9 mouse cellular contexts compared by ENCODE assay signal in the genomic region with DNA sequence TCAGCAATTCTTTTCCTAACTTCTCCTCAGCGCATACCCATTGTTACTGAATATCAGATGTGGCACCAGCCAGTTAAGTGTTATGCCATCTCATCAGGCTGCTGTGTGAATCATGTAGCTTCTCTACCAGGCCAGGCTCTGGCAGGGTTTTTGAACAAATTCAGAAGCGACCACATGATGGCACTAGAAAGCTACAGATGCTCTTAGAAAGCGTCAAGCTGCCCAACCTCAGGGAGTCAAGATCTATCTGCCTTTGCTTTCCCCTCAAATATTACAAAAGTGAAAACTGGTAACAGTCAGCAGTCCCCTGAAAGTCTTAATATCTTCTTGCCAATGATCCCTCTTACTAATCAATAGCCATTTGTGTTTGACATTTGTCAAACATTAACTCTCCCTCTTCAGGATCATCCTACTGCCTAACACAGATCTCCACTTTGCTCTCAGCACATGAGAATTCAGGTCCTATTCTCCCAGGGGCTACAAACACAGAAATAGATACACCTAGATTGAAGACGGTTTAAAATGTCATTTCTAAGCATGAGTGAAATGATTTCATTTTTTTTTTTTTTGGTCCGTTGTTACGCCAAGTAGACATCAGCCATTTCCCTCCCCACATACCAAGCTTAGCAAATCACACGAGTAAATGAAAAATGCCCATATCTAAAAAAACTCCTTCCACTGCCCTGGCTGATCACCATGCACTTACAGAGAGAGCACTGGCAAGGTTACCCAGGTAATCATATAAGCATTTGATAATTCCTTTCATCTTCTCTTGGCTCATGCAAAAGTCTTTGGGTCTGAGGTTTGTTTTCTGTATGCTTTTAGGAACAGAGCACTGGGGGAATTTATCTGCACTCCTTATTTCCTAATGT.
DNase-seq lines count a peak whose midpoint lies in the region; ATAC-seq lines count a peak whose summit lies in the region.
"Had no signal": no experiment of that assay in that cellular context is flagged by ENCODE, and none has a peak within 500 bp of the region (broad histone marks: within the 10 kb centered on the region; RNA-seq: fewer than 3 reads in every experiment).

No protein-coding gene starts in this region.

- intact Hi-C loops in gastrocnemius, postnatal 14 days (cut with DNase I; ENCODE audit: low total_unique reads) = no loop called here

- ATAC-seq in liver, embryonic 11.5 days (replicated peaks; ENCODE audit: low FRiP score) = peak; percentile 34
- ATAC-seq in stomach, embryonic 16.5 days (ENCODE audit: insufficient read depth, low FRiP score) = peak; percentile 71; the same call in 1 of the 2 replicates

- H3K4me3 ChIP-seq in liver, embryonic 11.5 days (ENCODE audit: low read depth, low read length) = no peak overlapping the region
- H3K4me3 ChIP-seq in stomach, embryonic 16.5 days (replicated peaks; ENCODE audit: low read length) = no peak overlapping the region
- H3K4me3 ChIP-seq: embryonic facial prominence, embryonic 12.5 days had no signal

- WGBS in liver, embryonic 11.5 days = 41% methylated on average over 7 of the region's 7 CpGs
- WGBS in stomach, embryonic 16.5 days = 35% methylated on average over 7 of the region's 7 CpGs

- no peak overlapping the region for H3K27ac ChIP-seq in liver, embryonic 11.5 days (ENCODE audit: low read depth, low read length)
- no peak overlapping the region for H3K27ac ChIP-seq in stomach, embryonic 16.5 days (ENCODE audit: low read length)
- H3K27ac ChIP-seq: embryonic facial prominence, embryonic 12.5 days had no signal

- H3K36me3 ChIP-seq in liver, embryonic 11.5 days (ENCODE audit: control insufficient read depth, insufficient read depth, low read length) = no peaks in the 10 kb centered on the region
- H3K36me3 ChIP-seq in stomach, embryonic 16.5 days (ENCODE audit: control insufficient read depth, insufficient read depth, low read length) = no peaks in the 10 kb centered on the region
- H3K36me3 ChIP-seq: embryonic facial prominence, embryonic 12.5 days had no signal

- no peaks in the 10 kb centered on the region for H3K9me3 ChIP-seq in liver, embryonic 11.5 days (ENCODE audit: control insufficient read depth, low read length)
- H3K9me3 ChIP-seq in stomach, embryonic 16.5 days (replicated peaks; ENCODE audit: control insufficient read depth, low read length) = no peaks in the 10 kb centered on the region
- H3K9me3 ChIP-seq: embryonic facial prominence, embryonic 12.5 days had no signal

- DNase-seq in 416B (ENCODE audit: low read depth) (peak; percentile 88), R1 (ENCODE audit: low read depth, low spot score) (peak; percentile 27)
- peak; percentile 24 to 53 for DNase-seq in cerebellum, postnatal 4 days (ENCODE audit: low spot score in 2 of 2)
- peak; percentile 23 for DNase-seq in gastrocnemius, postnatal 14 days
- peak; percentile 67 for DNase-seq in kidney, postnatal 10 days
- no peak for DNase-seq in liver, embryonic 11.5 days (ENCODE audit: low spot score)
- DNase-seq in naive thymus-derived CD4-positive, alpha-beta T cell, adult 2 months (ENCODE audit: low read depth) = peak; percentile 63

- H3K4me2 ChIP-seq in liver, embryonic 11.5 days = no peak overlapping the region
- no peak overlapping the region for H3K4me2 ChIP-seq in stomach, embryonic 16.5 days (ENCODE audit: low read depth, low read length)
- H3K4me2 ChIP-seq: embryonic facial prominence, embryonic 12.5 days had no signal

- no peak overlapping the region for H3K9ac ChIP-seq in liver, embryonic 11.5 days (ENCODE audit: low read depth, low read length)
- no peak overlapping the region for H3K9ac ChIP-seq in stomach, embryonic 16.5 days (ENCODE audit: low read length)
- H3K9ac ChIP-seq: embryonic facial prominence, embryonic 12.5 days had no signal

- H3K27me3 ChIP-seq in liver, embryonic 11.5 days (replicated peaks; ENCODE audit: control insufficient read depth, insufficient read depth, low read length) = no peaks in the 10 kb centered on the region
- H3K27me3 ChIP-seq in stomach, embryonic 16.5 days (ENCODE audit: control insufficient read depth, insufficient read depth, low read length) = no peaks in the 10 kb centered on the region
- H3K27me3 ChIP-seq: embryonic facial prominence, embryonic 12.5 days had no signal

- H3K4me1 ChIP-seq in liver, embryonic 11.5 days (replicated peaks; ENCODE audit: control insufficient read depth, insufficient read depth, low read length) = no peaks in the 10 kb centered on the region
- H3K4me1 ChIP-seq in stomach, embryonic 16.5 days (ENCODE audit: control insufficient read depth, insufficient read depth, low read length) = no peaks in the 10 kb centered on the region
- H3K4me1 ChIP-seq: embryonic facial prominence, embryonic 12.5 days had no signal
